Mouse (Mus musculus) ovary, postnatal 36 days (tissue): ENCODE results near the gene Sox4.

Experiments
- DNase-seq: peaks from one replicate; pipeline ENCODE4 v3.0.0; 2022; ENCODE audit warnings: low spot score, mixed read lengths

The Sox4 gene

GRCm38 (mm10) chr13:28947740-28948441 lies 5.6 kb downstream of the Sox4 start:
- DNase-seq: no peak

GRCm38 (mm10) chr13:28946565-28947135 lies 6.9 kb downstream of the Sox4 start:
- no peak for DNase-seq

GRCm38 (mm10) chr13:28945681-28946080 lies 7.8 kb downstream of the Sox4 start:
- DNase-seq: no peak

- DNase-seq: no peak
Measured at GRCm38 (mm10) chr13:28942926-28943325, 10.6 kb downstream of the Sox4 start.

- DNase-seq: no peak
Measured at GRCm38 (mm10) chr13:28941983-28942630, 11.4 kb downstream of the Sox4 start.

- DNase-seq: peak; percentile 52
Measured at GRCm38 (mm10) chr13:28933375-28933774, 20.1 kb downstream of the Sox4 start.

GRCm38 (mm10) chr13:28931776-28932175 lies 21.7 kb downstream of the Sox4 start:
- DNase-seq: no peak

GRCm38 (mm10) chr13:28931266-28931665 lies 22.2 kb downstream of the Sox4 start:
- DNase-seq: no peak

GRCm38 (mm10) chr13:28930364-28930763 lies 23.1 kb downstream of the Sox4 start:
- DNase-seq: no peak

- DNase-seq: no peak
Measured at GRCm38 (mm10) chr13:28929936-28930335, 23.6 kb downstream of the Sox4 start.

GRCm38 (mm10) chr13:28923136-28923535 lies 30.4 kb downstream of the Sox4 start:
- no peak for DNase-seq

GRCm38 (mm10) chr13:28917379-28918250 lies 35.9 kb downstream of the Sox4 start:
- DNase-seq: no peak

- peak; percentile 34 for DNase-seq
Measured at GRCm38 (mm10) chr13:28913656-28914055, 39.9 kb downstream of the Sox4 start.

- no peak for DNase-seq
Measured at GRCm38 (mm10) chr13:28906981-28907380, 46.5 kb downstream of the Sox4 start.
